Mouse (Mus musculus) ES-E14 (cell line): ENCODE results near the gene Ptprt. TPM values are rescaled to one million over a fixed set of nuclear protein-coding genes. Genes with fewer than 3 reads are reported as not detected.

Experiments
- DNase-seq: peaks from one replicate; pipeline ENCODE4 v3.0.0-alpha.2; 2013; ENCODE audit warnings: low read depth, low spot score
- H3K27ac ChIP-seq: 2 replicates; pipeline ENCODE4 v1.5.1; 2012; ENCODE audit warnings: low read depth, mild to moderate bottlenecking, low read length, moderate library complexity, mixed read lengths; ENCODE audit not compliant: poor library complexity, insufficient read depth, severe bottlenecking
- H3K36me3 ChIP-seq: 2 replicates; pipeline ENCODE4 v1.6.1; 2012; ENCODE audit warnings: mild to moderate bottlenecking, low read length, moderate library complexity, mixed read lengths; ENCODE audit not compliant: control insufficient read depth, poor library complexity, insufficient read depth, severe bottlenecking
- H3K4me1 ChIP-seq, 2 experiments: fragments of 150-350 bp in 1 of 2; sonication (generic) in 1 of 2; 2 replicates each; pipeline ENCODE4 v1.6.1; 2012; ENCODE audit warnings: low read length in 2 of 2, mild to moderate bottlenecking in 1 of 2, mixed read lengths in 1 of 2; ENCODE audit not compliant: control insufficient read depth in 2 of 2, insufficient read depth in 2 of 2, poor library complexity in 1 of 2
- H3K4me3 ChIP-seq, 2 experiments: fragments of 150-350 bp in 1 of 2; sonication (generic) in 1 of 2; 2 replicates each; pipeline ENCODE4 v1.5.1; 2012; ENCODE audit warnings: low read length in 2 of 2, low read depth in 1 of 2, mild to moderate bottlenecking in 1 of 2, mixed read lengths in 1 of 2; ENCODE audit not compliant: insufficient read depth in 1 of 2, poor library complexity in 1 of 2, severe bottlenecking in 1 of 2
- H3K9ac ChIP-seq: 2 replicates; pipeline ENCODE4 v1.6.1; 2012; ENCODE audit warnings: low read depth, mild to moderate bottlenecking, low read length, mixed read lengths; ENCODE audit not compliant: poor library complexity, insufficient read depth, severe bottlenecking
- H3K9me3 ChIP-seq: fragments of 150-350 bp; sonication (generic); 2 replicates; pipeline ENCODE4 v1.6.1; 2012; ENCODE audit warnings: low read depth, mild to moderate bottlenecking, low read length; ENCODE audit not compliant: control insufficient read depth, insufficient read depth
- CHD2 ChIP-seq: IDR thresholded peaks from 2 replicates; pipeline ENCODE4 v1.6.1; 2014; ENCODE audit warnings: mild to moderate bottlenecking, low read depth, low read length, inconsistent platforms
- HCFC1 ChIP-seq: IDR thresholded peaks from 2 replicates; pipeline ENCODE4 v1.6.1; 2012; ENCODE audit warnings: low read length, inconsistent platforms, borderline replicate concordance; ENCODE audit not compliant: insufficient read depth
- MAFK ChIP-seq: IDR thresholded peaks from 2 replicates; pipeline ENCODE4 v1.6.1; 2014; ENCODE audit warnings: mild to moderate bottlenecking, low read depth, low read length, inconsistent platforms; ENCODE audit not compliant: insufficient read depth
- ZC3H11A ChIP-seq: IDR thresholded peaks from 2 replicates; pipeline ENCODE4 v1.6.1; 2012; ENCODE audit warnings: low read depth, mild to moderate bottlenecking, inconsistent platforms, low read length, borderline replicate concordance
- ZNF384 ChIP-seq: IDR thresholded peaks from 2 replicates; pipeline ENCODE4 v1.6.1; 2012; ENCODE audit warnings: low read depth, low read length, inconsistent platforms
- in situ Hi-C, 2 experiments: fragments of 600-800 bp; cut with MboI; formaldehyde crosslinking; loops; one replicate each; pipeline ENCODE4 v1.15.1; 2025; ENCODE audit warnings: low sequenced_read_pairs in 2 of 2, inconsistent platforms in 1 of 2; ENCODE audit not compliant: unreplicated experiment in 2 of 2
- total RNA-seq: library from RNA; depleted of rRNA; stranded (reverse); fragments of 300-350 nt; gene quantifications from 2 replicates; pipeline ENCODE4 v1.2.3, GENCODE M21; 2012

The Ptprt gene
- total RNA-seq, 1 experiment: 0.40 TPM

DNA sequence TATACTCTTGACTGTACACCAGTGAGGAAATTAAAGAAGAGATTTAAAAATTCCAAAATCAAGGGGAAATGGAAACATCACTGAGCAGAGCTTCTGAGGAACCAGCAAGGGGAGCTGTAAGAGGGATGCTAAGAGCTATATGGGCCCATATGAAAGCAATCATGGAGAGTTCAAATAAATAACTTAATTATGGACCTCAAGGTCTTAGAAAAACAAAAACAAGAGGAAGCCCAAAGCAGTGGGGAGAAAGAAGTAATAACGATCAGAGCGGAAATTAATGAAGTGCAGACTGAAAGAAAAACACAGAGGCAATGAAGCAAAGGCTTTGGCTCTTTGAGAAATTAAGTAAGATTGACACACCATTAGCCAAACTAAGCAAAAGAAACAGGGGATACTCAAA is 353.0 kb downstream of the Ptprt start:
- no peaks in the 10 kb centered on the region for H3K9me3 ChIP-seq
- TF ChIP-seq MAFK: no peak
- TF ChIP-seq ZC3H11A: no peak
- TF ChIP-seq ZNF384: no peak
- no peak for TF ChIP-seq CHD2
- TF ChIP-seq HCFC1: no peak
- H3K27ac ChIP-seq: no peak overlapping the region
- H3K36me3 ChIP-seq: no peaks in the 10 kb centered on the region
- H3K9ac ChIP-seq: no peak overlapping the region
- no peak overlapping the region for H3K4me3 ChIP-seq
- H3K4me1 ChIP-seq: no peaks in the 10 kb centered on the region
- in situ Hi-C loops: no loop called here
- DNase-seq: no peak

DNA sequence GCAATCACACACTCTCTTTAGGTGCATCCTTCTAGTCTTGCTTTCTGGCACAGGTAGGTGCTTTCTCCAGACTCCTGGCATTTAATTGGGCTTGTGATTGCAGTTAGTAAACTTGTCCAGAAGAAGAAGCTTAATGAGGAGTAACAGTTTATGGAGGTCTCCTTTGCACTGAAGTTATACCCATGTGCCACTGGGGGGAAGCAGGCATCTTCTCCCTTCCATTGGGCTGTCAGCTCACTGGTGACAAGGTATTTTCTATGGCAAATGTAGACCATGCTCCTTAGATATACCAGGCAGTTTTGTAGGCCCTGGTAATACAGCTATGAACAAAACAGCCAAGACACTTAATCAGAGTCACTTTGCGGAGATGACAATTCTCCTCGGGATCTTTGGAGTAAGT is 366.9 kb downstream of the Ptprt start:
- Histone ChIP-seq H3K4me1 (no peaks in the 10 kb centered on the region), H3K27ac (no peak overlapping the region), H3K9ac (no peak overlapping the region), H3K9me3 (no peaks in the 10 kb centered on the region), H3K4me3 (no peak overlapping the region), H3K36me3 (no peaks in the 10 kb centered on the region)
- TF ChIP-seq HCFC1 (no peak), ZNF384 (no peak), CHD2 (no peak), ZC3H11A (no peak), MAFK (no peak)
- DNase-seq: no peak
- in situ Hi-C loops: no loop called here

DNA sequence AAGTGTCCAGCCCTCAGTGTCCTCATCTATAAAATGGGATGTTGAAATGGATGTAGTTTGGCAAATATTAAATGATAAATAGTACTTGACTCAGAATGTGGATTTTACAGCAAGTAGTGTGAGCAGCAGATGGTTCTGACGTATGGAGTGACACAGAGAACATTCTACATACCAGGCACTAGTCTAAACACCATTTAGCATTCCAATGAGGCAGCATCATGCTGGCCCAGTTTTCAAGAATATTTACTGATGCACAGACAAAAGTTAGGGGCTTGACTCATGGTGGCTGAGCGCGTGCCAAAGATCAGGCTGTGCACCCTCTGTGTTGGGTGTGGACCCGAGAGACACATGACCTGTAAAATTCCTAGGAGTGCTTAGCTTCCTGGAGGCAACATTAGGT is 378.3 kb downstream of the Ptprt start:
- no peak overlapping the region for H3K9ac ChIP-seq
- TF ChIP-seq MAFK (no peak), ZNF384 (no peak), CHD2 (no peak), ZC3H11A (no peak), HCFC1 (no peak)
- no peaks in the 10 kb centered on the region for H3K4me1 ChIP-seq
- H3K36me3 ChIP-seq: no peaks in the 10 kb centered on the region
- H3K4me3 ChIP-seq: no peak overlapping the region
- peaks cover 1% of the 10 kb centered on the region; the same call in 1 of the 2 replicates for H3K9me3 ChIP-seq
- no peak for DNase-seq
- H3K27ac ChIP-seq: no peak overlapping the region
- in situ Hi-C loops: no loop called here

DNA sequence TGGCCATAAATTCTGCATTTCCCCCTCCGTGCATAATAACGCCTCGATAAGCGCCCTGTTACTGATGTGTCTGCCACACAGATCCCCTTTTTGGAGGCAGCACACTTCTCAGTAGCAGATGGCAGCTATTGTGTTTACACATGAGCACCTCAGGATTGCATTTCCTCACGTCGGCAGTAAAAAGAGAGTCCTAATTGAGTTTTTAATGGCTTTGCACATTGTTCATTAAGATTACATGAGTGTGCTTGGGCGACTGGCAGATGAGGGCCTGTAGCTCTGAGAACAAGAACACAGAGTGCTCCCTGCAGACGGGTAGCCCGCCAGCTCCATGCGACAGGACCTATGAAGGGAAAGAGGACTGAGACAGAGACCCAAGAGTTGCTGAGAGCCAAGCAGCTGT is 378.8 kb downstream of the Ptprt start:
- TF ChIP-seq ZNF384 (no peak), HCFC1 (no peak), CHD2 (no peak), ZC3H11A (no peak), MAFK (no peak)
- Histone ChIP-seq H3K9ac (no peak overlapping the region), H3K4me3 (no peak overlapping the region), H3K36me3 (no peaks in the 10 kb centered on the region), H3K27ac (no peak overlapping the region), H3K4me1 (no peaks in the 10 kb centered on the region), H3K9me3 (no peaks in the 10 kb centered on the region)
- DNase-seq: no peak
- in situ Hi-C loops: no loop called here

DNA sequence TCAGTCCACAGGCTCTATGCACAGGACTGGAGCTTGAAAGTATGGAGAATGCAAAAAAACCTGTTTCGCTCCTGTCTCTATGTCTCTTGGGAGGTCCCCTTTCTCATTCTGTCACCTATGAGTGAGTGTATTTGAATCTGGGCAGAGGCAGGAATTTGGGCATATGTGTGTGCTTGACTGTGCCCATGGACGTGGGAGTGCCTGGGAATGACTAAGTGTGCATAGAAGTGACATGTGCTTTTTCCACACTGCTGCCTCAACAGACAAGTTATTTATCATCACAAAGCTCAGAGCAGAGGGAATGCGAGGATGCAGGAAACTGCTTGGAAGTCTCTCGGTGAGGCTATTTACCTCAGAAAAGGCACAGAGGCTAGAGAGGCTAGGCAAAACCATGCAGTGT is 387.1 kb downstream of the Ptprt start:
- DNase-seq: no peak
- no peak overlapping the region for H3K27ac ChIP-seq
- H3K36me3 ChIP-seq: no peaks in the 10 kb centered on the region
- in situ Hi-C loops: no loop called here
- no peak overlapping the region for H3K9ac ChIP-seq
- TF ChIP-seq CHD2 (no peak), MAFK (no peak), HCFC1 (no peak), ZNF384 (no peak), ZC3H11A (no peak)
- no peaks in the 10 kb centered on the region for H3K9me3 ChIP-seq
- H3K4me1 ChIP-seq: no peaks in the 10 kb centered on the region
- H3K4me3 ChIP-seq: no peak overlapping the region
